Comparison of ENCODE assay signal across 36 mouse cellular contexts in the genomic region with DNA sequence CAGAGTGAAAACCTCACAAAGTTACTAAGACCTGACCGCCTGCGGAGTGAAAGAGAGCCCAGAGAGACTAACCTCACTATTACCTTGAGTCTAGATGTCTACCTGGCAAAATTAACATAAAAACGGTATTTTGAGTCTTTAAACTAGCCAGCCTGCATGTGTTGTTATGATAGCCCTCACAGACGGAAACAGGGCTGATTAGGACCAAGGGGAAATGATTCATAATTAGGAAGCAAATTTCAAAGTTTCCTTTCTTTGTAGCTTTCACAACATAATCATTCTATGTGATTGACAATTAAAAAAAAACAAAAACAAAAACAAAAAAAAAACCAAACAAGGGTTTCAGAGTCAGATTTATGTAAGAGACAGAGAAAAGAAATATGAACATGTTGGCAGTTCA. TPM values are rescaled to one million over a fixed set of nuclear protein-coding genes. Genes with fewer than 3 reads are reported as not detected.
"Had no signal": no experiment of that assay in that cellular context is flagged by ENCODE, and none has a peak within 500 bp of the region (broad histone marks: within the 10 kb centered on the region; RNA-seq: fewer than 3 reads in every experiment).

No protein-coding gene starts in this region.

- H3K27me3 ChIP-seq: limb, embryonic 12.5 days; limb, embryonic 13.5 days; limb, embryonic 15.5 days; liver, embryonic 12.5 days; liver, embryonic 13.5 days; liver, embryonic 15.5 days; lung, embryonic 15.5 days; megakaryocyte, embryonic 14.5 days; midbrain, embryonic 12.5 days; midbrain, embryonic 15.5 days; neural tube, embryonic 12.5 days had no signal

- H3K4me1 ChIP-seq: limb, embryonic 10.5 days; limb, embryonic 12.5 days; limb, embryonic 13.5 days; limb, embryonic 15.5 days; liver, embryonic 12.5 days; liver, embryonic 13.5 days; liver, embryonic 15.5 days; lung, embryonic 15.5 days; midbrain, embryonic 10.5 days; midbrain, embryonic 12.5 days; midbrain, embryonic 15.5 days; neural tube, embryonic 12.5 days had no signal

- H3K27ac ChIP-seq: limb, embryonic 10.5 days; limb, embryonic 12.5 days; limb, embryonic 13.5 days; limb, embryonic 15.5 days; liver, embryonic 12.5 days; liver, embryonic 13.5 days; liver, embryonic 14.5 days; liver, embryonic 15.5 days; lung, embryonic 15.5 days; macrophage; midbrain, embryonic 10.5 days; midbrain, embryonic 12.5 days; midbrain, embryonic 15.5 days; neural tube, embryonic 12.5 days had no signal

- ATAC-seq: liver, embryonic 12.5 days; liver, postnatal 0 days; lung, postnatal 0 days; midbrain, embryonic 15.5 days; midbrain, embryonic 16.5 days had no signal

- H3K9ac ChIP-seq: limb, embryonic 12.5 days; limb, embryonic 13.5 days; limb, embryonic 15.5 days; liver, embryonic 12.5 days; liver, embryonic 13.5 days; liver, embryonic 14.5 days; liver, embryonic 15.5 days; liver, postnatal 0 days; lung, embryonic 14.5 days; lung, embryonic 15.5 days; midbrain, embryonic 12.5 days; midbrain, embryonic 15.5 days; neural tube, embryonic 12.5 days had no signal

- H3K4me3 ChIP-seq: limb, embryonic 10.5 days; limb, embryonic 12.5 days; limb, embryonic 13.5 days; limb, embryonic 15.5 days; liver, embryonic 12.5 days; liver, embryonic 13.5 days; liver, embryonic 15.5 days; lung, embryonic 15.5 days; megakaryocyte, embryonic 14.5 days; midbrain, embryonic 10.5 days; midbrain, embryonic 12.5 days; midbrain, embryonic 15.5 days; myocyte; neural tube, embryonic 12.5 days had no signal

- H3K36me3 ChIP-seq: limb, embryonic 10.5 days; limb, embryonic 12.5 days; limb, embryonic 13.5 days; limb, embryonic 15.5 days; liver, embryonic 12.5 days; liver, embryonic 13.5 days; liver, embryonic 15.5 days; lung, embryonic 15.5 days; midbrain, embryonic 10.5 days; midbrain, embryonic 12.5 days; midbrain, embryonic 15.5 days; neural tube, embryonic 12.5 days had no signal

- H3K9me3 ChIP-seq: limb, embryonic 10.5 days; limb, embryonic 12.5 days; limb, embryonic 13.5 days; limb, embryonic 15.5 days; liver, embryonic 12.5 days; liver, embryonic 13.5 days; liver, embryonic 15.5 days; lung, embryonic 15.5 days; megakaryocyte, embryonic 14.5 days; midbrain, embryonic 10.5 days; midbrain, embryonic 12.5 days; midbrain, embryonic 15.5 days; neural tube, embryonic 12.5 days had no signal

- DNase-seq: left cerebral cortex, postnatal 4 days; liver; liver, embryonic 13.5 days; liver, postnatal 0 days; lung, adult 18-20 months; lung, adult 2 months; lung, embryonic 14.5 days; lung, postnatal 10 days; lung, postnatal 14 days; lung, postnatal 36 days; lung, postnatal 4 days; midbrain, embryonic 14.5 days had no signal

- H3K4me2 ChIP-seq: limb, embryonic 12.5 days; limb, embryonic 13.5 days; limb, embryonic 15.5 days; liver, embryonic 11.5 days; liver, embryonic 12.5 days; liver, embryonic 13.5 days; liver, embryonic 15.5 days; lung, embryonic 14.5 days; lung, embryonic 15.5 days; midbrain, embryonic 11.5 days; midbrain, embryonic 12.5 days; midbrain, embryonic 15.5 days; neural tube, embryonic 12.5 days had no signal

RNA-seq across cellular contexts. Expression of gene B430305J03Rik, which starts 20.6 kb away (rescaled TPM):
- polyA plus RNA-seq: limb, embryonic 10.5 days; limb, embryonic 11.5 days; limb, embryonic 12.5 days; limb, embryonic 13.5 days; limb, embryonic 15.5 days; liver, embryonic 11.5 days; liver, embryonic 12.5 days; liver, embryonic 13.5 days; liver, embryonic 15.5 days; liver, embryonic 16.5 days; liver, postnatal 0 days; lung, embryonic 14.5 days; lung, embryonic 15.5 days; lung, embryonic 16.5 days; lung, postnatal 0 days; midbrain, embryonic 10.5 days; midbrain, embryonic 11.5 days; midbrain, embryonic 12.5 days; midbrain, embryonic 14.5 days; midbrain, embryonic 15.5 days; midbrain, embryonic 16.5 days; midbrain, postnatal 0 days; neural tube, embryonic 11.5 days; neural tube, embryonic 12.5 days had no signal
